Mouse (Mus musculus) bone marrow, adult 2 months (tissue): Measurements from ENCODE around the gene Plet1.

Source experiments
- CTCF ChIP-seq: fragments of 200-500 bp; IDR thresholded peaks from 2 replicates; pipeline ENCODE4 v1.5.1; 2011; ENCODE audit warnings: low read length, control low read depth; ENCODE audit not compliant: control insufficient read depth, insufficient read depth
- POLR2A ChIP-seq: fragments of 200-500 bp; IDR thresholded peaks from 2 replicates; pipeline ENCODE4 v1.6.1; 2011; ENCODE audit warnings: low read depth, mild to moderate bottlenecking, control low read depth, low read length, borderline replicate concordance; ENCODE audit not compliant: control insufficient read depth

DNA sequence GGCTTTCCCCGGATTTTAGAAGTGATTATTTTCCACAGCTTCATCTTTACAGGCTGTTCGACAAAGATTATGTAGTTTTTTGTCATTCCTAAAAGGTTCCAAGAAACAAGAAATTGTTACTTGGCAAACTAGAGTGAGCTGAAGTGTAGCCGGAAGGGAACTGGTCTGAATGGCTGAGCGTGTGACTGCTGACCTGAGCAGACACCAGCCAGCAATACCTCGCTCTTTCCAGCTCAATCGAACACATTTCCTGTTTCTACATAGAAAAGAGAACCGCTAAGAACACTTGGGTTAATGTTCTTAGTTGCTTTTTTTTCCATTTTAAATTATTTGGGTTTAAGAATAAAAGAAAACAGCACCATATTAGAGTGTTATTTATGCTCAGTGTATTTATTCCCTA, 45.8 kb downstream of the Plet1 start:
- no peak for TF ChIP-seq CTCF
- no peak for TF ChIP-seq POLR2A
